Mouse (Mus musculus): ENCODE measurements at regions not wholly inside any gene's neighbourhood (a gene's known extent, or its start where the extent isn't known, plus 50 kb on each side); places are given as distances from the start of the nearest gene placed in this dataset.
"Not testable (repeated sequence)": the region's sequence is repeated elsewhere in the genome, so short reads cannot be mapped to it uniquely, and the experiment has no call there.

DNA sequence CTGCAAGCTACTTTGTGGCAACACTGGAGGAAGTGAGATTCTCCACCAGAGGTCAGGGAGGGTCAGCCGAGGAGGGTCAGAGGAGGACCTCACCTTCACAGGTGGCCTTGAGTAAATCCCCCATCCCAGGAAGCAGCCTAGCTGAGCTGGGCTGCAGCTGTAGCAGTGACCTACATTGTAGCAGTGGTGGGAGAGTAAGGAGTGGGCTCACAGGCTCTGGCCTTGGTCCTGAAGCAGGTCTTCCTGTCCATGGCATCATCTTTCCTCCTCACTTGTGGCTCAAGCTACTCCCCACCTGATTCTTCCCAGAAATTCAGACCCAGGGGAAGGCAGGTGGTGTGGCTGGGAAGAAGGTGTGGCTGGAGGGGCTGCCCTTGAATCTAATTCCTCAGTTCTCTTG, 84.3 kb downstream of the 1810013L24Rik start:
- 13% methylated on average over 1 of the region's 1 CpGs for WGBS (ENCODE audit: insufficient replicate concordance)
- not testable (repeated sequence) for DNase-seq (ENCODE audit: low read depth in 3 of 3, low spot score in 3 of 3); H3K4me2 ChIP-seq (ENCODE audit: low read depth)

DNA sequence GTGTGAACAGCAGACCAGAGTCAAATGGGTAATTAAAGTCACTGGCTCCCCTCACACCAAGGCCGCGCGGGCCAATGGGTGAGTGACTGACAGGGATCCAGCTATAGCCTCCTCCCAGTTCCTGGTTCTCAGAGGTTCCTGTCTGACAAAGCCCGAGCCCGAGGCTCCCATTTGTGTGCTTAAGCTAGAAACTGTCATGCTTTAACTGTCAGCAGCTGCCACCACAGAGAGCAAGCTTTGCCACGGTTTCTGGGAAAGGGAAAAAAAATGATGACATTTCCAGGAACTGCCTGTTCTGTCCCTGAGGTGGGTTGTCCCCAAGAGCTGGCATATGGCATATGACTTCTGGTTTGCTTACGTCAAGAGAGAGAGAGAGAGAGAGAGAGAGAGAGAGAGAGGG, 86.2 kb downstream of the 1810013L24Rik start:
- Histone ChIP-seq H3K27me3 (ENCODE audit: control insufficient read depth, insufficient read depth, low read length) (no peaks in the 10 kb centered on the region), H3K4me3 (ENCODE audit: insufficient read depth in 1 of 2, low read depth in 2 of 2, low read length in 2 of 2) (no peak overlapping the region), H3K4me1 (replicated peaks; ENCODE audit: control insufficient read depth in 2 of 2, insufficient read depth in 2 of 2, low read length in 1 of 2) (no peaks in the 10 kb centered on the region), H3K36me3 (replicated peaks; ENCODE audit: control insufficient read depth, insufficient read depth, low read depth) (no peaks in the 10 kb centered on the region), H3K27ac (no peak overlapping the region), H3K9ac (replicated peaks) (no peak overlapping the region), H3K9me3 (ENCODE audit: control insufficient read depth, low read length) (no peaks in the 10 kb centered on the region), H3K4me2 (ENCODE audit: low read depth) (no peak overlapping the region)
- TF ChIP-seq CTCF (IDR thresholded peaks at IDR 0.05; ENCODE audit: low read depth) (no peak), EP300 (IDR thresholded peaks at IDR 0.05; ENCODE audit: low read depth) (no peak)
- ATAC-seq (ENCODE audit: insufficient read depth) (no peak), DNase-seq (ENCODE audit: low read depth in 3 of 3, low spot score in 3 of 3) (no peak)
- WGBS (ENCODE audit: insufficient replicate concordance) = 34% methylated on average over 7 of the region's 7 CpGs

More for the DNA sequence above, 84.3 kb downstream of the 1810013L24Rik start:
- H3K27me3 ChIP-seq (ENCODE audit: control insufficient read depth, insufficient read depth, low read length); H3K9me3 ChIP-seq (ENCODE audit: control insufficient read depth, low read length); H3K4me1 ChIP-seq (replicated peaks; ENCODE audit: control insufficient read depth in 2 of 2, insufficient read depth in 2 of 2, low read length in 1 of 2); H3K27ac ChIP-seq; ATAC-seq (ENCODE audit: insufficient read depth); H3K9ac ChIP-seq (replicated peaks); H3K4me3 ChIP-seq (ENCODE audit: insufficient read depth in 1 of 2, low read depth in 2 of 2, low read length in 2 of 2); H3K36me3 ChIP-seq (replicated peaks; ENCODE audit: control insufficient read depth, insufficient read depth, low read depth): not testable (repeated sequence)

DNA sequence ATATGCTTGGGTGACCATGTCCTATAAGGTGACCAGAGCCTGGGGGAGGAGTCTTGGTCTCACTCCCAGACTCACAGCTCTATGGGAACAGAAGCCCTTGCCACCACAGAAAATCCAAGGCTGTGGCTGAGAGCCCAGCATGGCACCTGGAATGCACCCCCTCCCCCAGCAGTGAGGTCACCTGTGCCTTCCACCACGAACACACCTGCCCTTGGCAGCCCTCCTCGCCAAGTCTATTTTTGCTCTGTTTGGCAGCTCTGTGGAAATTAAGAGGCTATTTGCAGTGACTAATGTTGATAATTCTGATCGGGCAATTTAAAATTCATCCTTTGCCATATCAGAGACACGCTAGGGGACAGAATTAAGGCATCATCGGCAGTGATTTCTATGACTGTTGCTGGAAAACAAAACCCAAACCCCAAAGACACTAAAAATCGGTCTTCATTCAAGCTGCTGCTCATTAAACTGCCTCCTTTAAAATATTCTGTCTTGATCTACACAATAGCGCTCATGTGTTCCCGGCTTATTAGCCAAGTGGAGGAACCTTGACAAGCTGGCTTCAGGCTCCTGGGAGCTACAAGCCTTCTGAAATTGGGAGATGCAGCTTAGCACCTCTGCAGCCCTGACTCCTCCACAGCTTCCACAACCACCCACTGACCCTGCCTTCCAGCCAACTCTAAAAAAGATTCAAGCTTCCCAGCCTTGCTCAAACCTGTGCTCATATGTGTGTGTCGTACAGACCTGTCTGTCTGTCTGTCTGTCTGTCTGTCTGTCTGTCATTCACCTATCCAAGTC, 89.0 kb downstream of the 1810013L24Rik start:
- Histone ChIP-seq H3K9me3 (ENCODE audit: control insufficient read depth, low read length) (no peaks in the 10 kb centered on the region), H3K4me3 (ENCODE audit: insufficient read depth in 1 of 2, low read depth in 2 of 2, low read length in 2 of 2) (no peak overlapping the region), H3K27me3 (ENCODE audit: control insufficient read depth, insufficient read depth, low read length) (no peaks in the 10 kb centered on the region), H3K4me2 (ENCODE audit: low read depth) (no peak overlapping the region), H3K27ac (no peak overlapping the region), H3K36me3 (replicated peaks; ENCODE audit: control insufficient read depth, insufficient read depth, low read depth) (no peaks in the 10 kb centered on the region), H3K9ac (replicated peaks) (no peak overlapping the region), H3K4me1 (replicated peaks; ENCODE audit: control insufficient read depth in 2 of 2, insufficient read depth in 2 of 2, low read length in 1 of 2) (no peaks in the 10 kb centered on the region)
- WGBS (ENCODE audit: insufficient replicate concordance) = 58% methylated on average over 9 of the region's 9 CpGs
- TF ChIP-seq CTCF (IDR thresholded peaks at IDR 0.05; ENCODE audit: low read depth) = no peak
- no peak for TF ChIP-seq EP300 (IDR thresholded peaks at IDR 0.05; ENCODE audit: low read depth)
- no peak for ATAC-seq (ENCODE audit: insufficient read depth)
- no peak for DNase-seq (ENCODE audit: low read depth in 3 of 3, low spot score in 3 of 3)

DNA sequence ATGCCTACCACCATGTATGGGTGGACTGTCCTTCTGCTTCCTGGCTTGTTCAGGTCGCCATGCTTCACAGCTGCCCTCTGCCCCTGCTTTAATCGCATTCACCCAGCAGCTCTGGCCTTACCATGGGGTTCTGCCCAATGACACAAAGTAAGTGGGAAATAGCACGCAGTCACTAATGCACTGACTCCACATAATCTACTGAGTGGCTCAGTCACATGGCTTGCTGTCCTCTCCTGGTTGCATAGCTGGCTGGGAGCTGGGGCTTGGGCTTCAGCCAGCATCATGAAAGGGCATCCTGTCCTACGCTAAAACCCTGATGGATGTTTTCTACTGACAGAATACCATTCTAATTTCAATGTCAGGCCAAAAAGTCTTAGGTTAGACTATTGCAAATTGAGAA, 94.8 kb downstream of the 1810013L24Rik start:
- Histone ChIP-seq H3K9ac (replicated peaks) (no peak overlapping the region), H3K27me3 (ENCODE audit: control insufficient read depth, insufficient read depth, low read length) (no peaks in the 10 kb centered on the region), H3K4me1 (replicated peaks; ENCODE audit: control insufficient read depth in 2 of 2, insufficient read depth in 2 of 2, low read length in 1 of 2) (no peaks in the 10 kb centered on the region), H3K36me3 (replicated peaks; ENCODE audit: control insufficient read depth, insufficient read depth, low read depth) (no peaks in the 10 kb centered on the region), H3K4me3 (ENCODE audit: insufficient read depth in 1 of 2, low read depth in 2 of 2, low read length in 2 of 2) (no peak overlapping the region), H3K4me2 (ENCODE audit: low read depth) (no peak overlapping the region), H3K9me3 (ENCODE audit: control insufficient read depth, low read length) (no peaks in the 10 kb centered on the region), H3K27ac (no peak overlapping the region)
- no peak for ATAC-seq (ENCODE audit: insufficient read depth)
- TF ChIP-seq CTCF (IDR thresholded peaks at IDR 0.05; ENCODE audit: low read depth) = no peak
- no peak for TF ChIP-seq EP300 (IDR thresholded peaks at IDR 0.05; ENCODE audit: low read depth)
- WGBS (ENCODE audit: insufficient replicate concordance) = 63% methylated on average over 4 of the region's 4 CpGs
- no peak for DNase-seq (ENCODE audit: low read depth in 3 of 3, low spot score in 3 of 3)

DNA sequence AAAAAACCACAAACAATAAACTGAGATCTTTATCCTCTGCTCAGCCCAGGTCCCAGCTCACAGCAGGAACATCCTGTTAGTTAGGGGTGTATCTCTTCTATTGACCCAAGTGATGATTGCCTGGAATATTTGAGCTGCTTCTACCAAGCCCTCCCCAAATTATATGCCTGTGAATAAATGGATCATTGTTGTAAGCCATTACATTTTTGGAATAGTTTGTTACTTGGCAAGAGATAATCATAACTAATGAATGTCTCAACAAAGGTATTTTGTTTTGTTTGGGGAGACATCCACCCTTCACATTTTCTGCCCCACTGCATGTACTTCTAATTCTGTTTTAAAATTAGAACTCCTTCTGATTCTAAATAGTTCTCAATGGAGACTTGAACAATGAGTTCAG, 102.1 kb downstream of the 1810013L24Rik start:
- Histone ChIP-seq H3K9me3 (ENCODE audit: control insufficient read depth, low read length) (no peaks in the 10 kb centered on the region), H3K4me1 (replicated peaks; ENCODE audit: control insufficient read depth in 2 of 2, insufficient read depth in 2 of 2, low read length in 1 of 2) (no peaks in the 10 kb centered on the region), H3K27me3 (ENCODE audit: control insufficient read depth, insufficient read depth, low read length) (no peaks in the 10 kb centered on the region), H3K36me3 (replicated peaks; ENCODE audit: control insufficient read depth, insufficient read depth, low read depth) (no peaks in the 10 kb centered on the region), H3K4me3 (ENCODE audit: insufficient read depth in 1 of 2, low read depth in 2 of 2, low read length in 2 of 2) (no peak overlapping the region), H3K27ac (no peak overlapping the region), H3K4me2 (ENCODE audit: low read depth) (no peak overlapping the region), H3K9ac (replicated peaks) (no peak overlapping the region)
- DNase-seq (ENCODE audit: low read depth in 3 of 3, low spot score in 3 of 3) (no peak), ATAC-seq (ENCODE audit: insufficient read depth) (no peak)
- TF ChIP-seq CTCF (IDR thresholded peaks at IDR 0.05; ENCODE audit: low read depth) = no peak
- TF ChIP-seq EP300 (IDR thresholded peaks at IDR 0.05; ENCODE audit: low read depth) = no peak

All from liver, embryonic 14.5 days (tissue).